Mouse (Mus musculus) left cerebral cortex, postnatal 36 days (tissue): ENCODE results near the gene Gm35315. TPM values are rescaled to one million over a fixed set of nuclear protein-coding genes. Genes with fewer than 3 reads are reported as not detected.
"Not testable (repeated sequence)": the region's sequence is repeated elsewhere in the genome, so short reads cannot be mapped to it uniquely, and the experiment has no call there.

ENCODE experiments used
- DNase-seq, 2 experiments: peaks; one replicate each; pipeline ENCODE4 v3.0.0; 2021 to 2022; ENCODE audit warnings: low spot score in 2 of 2, mixed read lengths in 1 of 2
- intact Hi-C: fragments of 180-260 bp; cut with DNase I; formaldehyde crosslinking; loops from one replicate; pipeline ENCODE4 v1.15.1; 2025
- total RNA-seq, 2 experiments: library from RNA; stranded (reverse); gene quantifications; 2 replicates each; pipeline ENCODE4 v1.2.3; 2021

Gene Gm35315
- total RNA-seq = under 1 TPM; 0.48 to 0.72 TPM

DNA sequence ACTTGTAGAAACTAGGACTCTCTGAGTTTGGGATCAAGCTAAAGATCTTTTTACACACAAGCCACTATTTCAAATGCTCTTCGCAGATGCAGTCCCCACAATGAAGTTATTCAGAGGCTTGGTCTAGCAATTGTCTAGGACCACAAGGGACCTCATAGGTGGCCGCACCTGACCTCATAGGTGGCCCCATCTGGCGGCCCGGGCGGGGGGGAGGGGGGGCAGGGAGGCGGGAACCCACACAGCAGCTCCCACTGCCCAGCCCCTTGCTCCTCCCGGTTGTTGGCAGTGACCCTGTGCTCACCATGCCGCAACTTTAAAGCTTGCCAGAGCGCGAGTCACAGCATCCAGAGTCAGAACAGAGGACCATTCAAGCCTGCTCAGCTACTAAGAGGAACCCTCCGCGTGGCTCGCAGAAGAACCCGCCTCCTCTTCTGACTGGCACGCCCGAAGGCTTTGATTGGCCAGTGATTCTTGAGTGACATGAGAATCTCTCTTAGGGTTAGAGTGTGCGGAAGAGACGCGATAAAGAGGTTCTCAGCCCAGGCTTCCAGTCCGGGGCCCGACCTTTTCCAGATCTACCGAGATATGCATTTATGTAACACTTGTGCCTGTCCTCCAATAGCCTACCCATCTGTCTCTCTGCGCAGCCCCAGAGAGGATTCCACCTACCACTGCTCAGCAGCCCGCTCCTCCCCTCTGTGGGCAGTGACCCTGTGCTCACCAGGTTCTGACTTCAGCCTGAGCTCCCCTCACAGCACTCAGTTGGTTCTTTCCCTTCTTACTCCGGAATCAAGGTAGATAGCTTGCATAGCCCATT lies at the start of gene Gm35315:
Gm35315 (minus strand) TSS at position 391 of the 817 bp plus-strand sequence.
- DNase-seq = peak; percentile 83 to 86
- intact Hi-C loops = loop anchor here (2.0 kb wide), 1 partner anchor 35 kb away; no protein-coding TSS in a partner anchor

DNA sequence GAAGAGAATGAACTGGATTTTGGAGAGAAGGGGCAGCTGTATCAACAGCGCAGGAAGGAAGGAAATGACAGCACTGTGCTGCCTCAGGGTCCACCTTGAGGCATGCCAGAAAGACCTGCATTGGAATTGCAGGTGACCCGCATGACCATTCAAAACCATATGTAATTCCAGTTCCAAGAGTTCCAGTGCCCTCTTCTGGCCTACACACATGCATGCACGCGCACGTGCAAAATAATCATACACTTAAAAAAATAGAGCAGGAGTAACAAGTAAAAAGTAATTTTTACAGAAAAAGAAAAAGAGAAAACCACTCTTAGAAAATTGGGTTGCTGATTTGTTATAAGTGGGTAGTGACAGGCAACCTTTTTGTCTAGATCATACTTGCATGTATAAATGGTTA lies 48.8 kb upstream of the Gm35315 start:
- intact Hi-C loops = no loop called here
- no peak for DNase-seq

DNA sequence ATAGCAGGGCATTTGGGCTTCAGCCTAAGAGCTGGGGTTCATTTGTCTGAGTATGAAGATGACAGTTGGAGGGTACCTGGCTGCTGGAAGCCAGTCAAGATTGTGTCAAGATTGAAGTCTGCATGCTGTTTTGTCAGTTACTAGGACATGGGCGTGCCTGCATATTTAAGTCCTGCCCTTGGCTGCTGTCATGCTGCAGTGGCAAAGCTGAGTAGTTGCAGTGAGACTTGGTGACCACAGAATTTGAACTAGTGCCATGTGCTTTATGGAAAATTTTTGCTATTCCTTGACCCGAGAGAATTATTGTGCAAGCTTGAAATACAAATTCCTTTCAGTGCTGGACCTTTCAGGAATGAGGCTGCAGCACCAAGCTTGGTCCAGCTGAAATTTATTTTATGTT lies 48.1 kb upstream of the Gm35315 start:
- intact Hi-C loops = no loop called here

DNA sequence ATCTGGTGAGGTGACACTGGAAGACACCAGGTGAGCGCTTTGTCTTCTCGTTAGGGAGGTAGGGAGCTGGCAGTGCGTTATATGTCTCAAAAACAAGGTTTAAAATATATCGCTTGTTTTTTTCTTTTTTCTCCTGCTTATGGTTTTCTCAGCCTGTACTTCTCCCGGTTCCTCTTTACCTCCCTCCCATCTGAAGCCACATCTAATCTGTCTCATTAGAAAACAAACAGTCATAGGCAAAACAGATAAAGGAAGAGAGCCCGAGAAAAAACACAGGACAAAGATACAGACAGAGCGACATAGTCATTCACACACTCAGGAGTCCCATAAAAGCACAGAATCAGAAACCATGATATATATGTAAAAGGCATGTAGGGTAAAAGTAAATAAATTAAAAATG lies 46.2 kb upstream of the Gm35315 start:
- intact Hi-C loops = no loop called here

More for the DNA sequence above, 48.1 kb upstream of the Gm35315 start:
- no peak for DNase-seq

DNA sequence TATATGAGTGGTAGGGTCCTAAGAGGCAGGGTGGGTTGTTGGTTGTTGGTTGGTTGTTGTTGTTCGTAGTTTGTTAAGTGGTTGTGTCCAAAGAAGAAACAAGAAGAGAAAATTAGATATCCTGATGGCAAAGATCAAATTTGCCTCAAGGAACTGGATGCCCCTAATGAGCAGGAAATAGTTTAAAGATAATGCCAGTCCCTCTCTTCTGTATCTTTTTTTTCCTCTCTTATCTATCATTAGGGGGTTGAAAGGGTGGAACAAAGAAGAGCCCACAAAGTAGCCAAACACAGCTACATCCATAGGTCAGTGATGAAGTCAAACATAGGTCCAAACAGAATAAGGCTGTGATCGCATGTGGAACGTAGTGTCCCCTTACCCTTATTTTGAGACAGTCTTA lies 45.1 kb upstream of the Gm35315 start:
- intact Hi-C loops = no loop called here
- DNase-seq = no peak

More for the DNA sequence above, 46.2 kb upstream of the Gm35315 start:
- DNase-seq = no peak

DNA sequence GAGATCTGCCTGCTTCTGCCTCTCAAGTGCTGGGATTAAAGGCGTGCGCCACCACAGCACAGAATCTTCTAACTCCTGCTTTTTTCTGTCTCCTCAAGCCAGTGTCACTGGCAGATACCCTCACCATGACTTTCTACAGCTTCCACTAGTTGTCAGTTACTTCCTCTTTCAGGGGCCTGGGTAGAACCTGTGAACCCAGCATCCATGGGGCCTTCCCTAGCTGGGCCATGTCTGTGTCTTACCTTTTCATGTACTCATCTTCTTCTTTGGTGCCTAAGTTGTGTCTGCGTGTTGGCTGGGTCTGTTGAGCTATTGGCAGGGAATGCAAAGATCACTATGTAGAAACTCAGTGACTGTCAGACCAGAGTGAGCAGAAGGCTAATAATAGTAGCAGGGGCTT lies 43.6 kb upstream of the Gm35315 start:
- intact Hi-C loops = no loop called here
- no peak for DNase-seq

DNA sequence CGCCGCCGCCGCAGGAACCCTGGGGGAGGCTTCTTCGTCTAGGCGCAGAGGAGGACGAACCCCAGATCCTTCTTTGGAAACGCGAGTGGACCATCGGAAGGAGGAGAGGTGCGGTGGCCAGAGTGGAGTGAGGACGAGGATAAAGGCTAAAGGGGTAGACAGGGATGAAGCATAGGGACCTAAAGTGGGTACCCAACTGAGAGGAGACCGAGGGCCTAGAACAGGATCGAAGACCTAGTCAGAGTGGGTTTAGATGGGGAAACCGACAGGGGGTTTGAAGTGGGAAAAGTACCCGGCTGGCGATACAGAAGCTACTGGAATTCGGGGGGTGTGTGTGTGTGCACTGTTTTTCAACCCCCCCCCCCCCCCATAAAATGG lies 41.9 kb upstream of the Gm35315 start:
- intact Hi-C loops = no loop called here
- no peak for DNase-seq

DNA sequence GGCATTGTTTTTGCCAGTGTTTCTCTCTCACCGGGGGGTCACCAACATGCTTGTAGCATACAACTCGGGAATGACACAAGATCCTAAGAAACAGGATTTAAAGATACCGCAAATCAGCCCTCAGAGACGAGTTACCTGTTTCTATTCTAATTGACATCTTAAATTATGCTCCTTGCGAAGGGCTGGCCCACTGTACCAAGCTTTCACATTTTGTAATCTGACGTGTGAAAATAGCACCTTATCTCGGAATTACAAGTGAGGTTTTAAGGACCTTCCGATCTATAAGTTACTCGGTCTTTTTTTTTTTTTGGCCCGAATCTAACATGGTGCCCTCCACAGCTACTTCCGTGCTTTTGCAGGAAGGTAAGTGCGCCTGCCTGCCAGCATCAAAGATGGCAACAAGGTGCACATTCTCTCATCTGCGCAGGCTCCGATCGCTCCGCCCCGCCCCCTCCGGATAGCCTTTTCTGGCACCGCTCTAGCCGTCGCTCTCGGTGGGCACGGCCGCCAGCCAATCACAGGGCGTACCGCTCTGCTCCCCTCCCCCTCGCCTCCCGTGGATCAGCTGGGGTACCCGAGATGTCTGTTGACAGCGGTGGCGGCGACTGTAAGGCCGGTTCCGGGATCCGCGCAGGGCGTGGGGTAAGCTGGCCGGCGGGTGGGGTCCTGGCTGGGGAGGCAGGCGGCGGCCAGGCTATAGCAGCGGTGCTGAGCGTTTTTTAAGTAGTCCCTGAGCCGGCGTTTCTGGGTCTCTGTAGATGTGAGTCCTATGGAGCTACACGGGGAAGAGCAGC lies 41.3 kb upstream of the Gm35315 start, which contains the start of gene Chfr:
Chfr (plus strand) TSS at position 550 of the 794 bp plus-strand sequence.
- peak; percentile 100 for DNase-seq
- intact Hi-C loops = loop anchor here (2.0 kb wide), 1 partner anchor 25 kb away; the partner anchor contains the start of gene Zfp605

DNA sequence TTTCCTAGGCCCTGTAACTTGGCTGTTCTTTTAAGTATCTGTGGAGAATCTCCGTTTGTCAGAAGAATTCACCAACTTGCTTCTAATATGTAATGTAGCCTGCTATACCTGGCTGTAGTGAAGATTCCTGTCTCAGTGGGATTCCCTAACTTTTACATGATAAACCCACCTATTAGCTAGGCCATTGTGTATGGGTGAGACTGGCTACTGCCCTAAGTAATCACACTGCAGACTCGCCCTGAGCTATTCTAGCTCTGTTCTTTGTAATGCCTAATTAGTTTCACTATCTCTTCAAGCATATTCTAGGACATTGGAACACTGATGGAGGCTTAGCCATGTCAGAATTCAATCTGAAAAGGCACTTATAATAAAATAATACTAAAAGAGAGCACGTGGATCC lies 28.2 kb upstream of the Gm35315 start:
- intact Hi-C loops, DNase-seq: not testable (repeated sequence)

DNA sequence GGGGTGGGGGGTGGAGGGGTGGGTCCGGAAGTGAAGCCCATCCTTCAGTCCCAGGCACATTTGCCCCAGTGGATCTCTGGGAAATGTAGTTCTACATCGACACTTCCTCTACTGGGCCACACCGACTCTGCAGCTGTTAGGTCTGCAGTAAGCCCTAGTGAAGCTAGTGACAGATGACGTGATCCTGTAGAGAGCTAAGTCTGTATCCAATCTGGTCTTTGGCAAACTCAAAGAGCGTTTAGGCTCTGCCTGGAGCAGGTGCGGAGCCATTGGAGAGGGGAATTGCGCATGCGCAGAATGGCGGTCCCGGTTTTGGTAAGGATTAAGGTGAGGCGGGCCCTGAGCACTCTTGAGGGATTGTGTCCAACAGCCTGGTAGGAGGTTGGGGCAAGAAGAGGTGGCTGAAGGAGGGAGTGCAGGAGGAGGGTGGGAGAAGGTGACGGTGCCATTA lies 15.8 kb upstream of the Gm35315 start, which contains the start of gene Zfp605:
Zfp605 (plus strand) TSS at position 102 of the 451 bp plus-strand sequence.
- DNase-seq = peak; percentile 90 to 93
- intact Hi-C loops = loop anchor here (2.0 to 10.0 kb wide), 3 partner anchors 25 to 1745 kb away; partner anchors contain the start of genes Chfr, Crlf2 and Gm42517

DNA sequence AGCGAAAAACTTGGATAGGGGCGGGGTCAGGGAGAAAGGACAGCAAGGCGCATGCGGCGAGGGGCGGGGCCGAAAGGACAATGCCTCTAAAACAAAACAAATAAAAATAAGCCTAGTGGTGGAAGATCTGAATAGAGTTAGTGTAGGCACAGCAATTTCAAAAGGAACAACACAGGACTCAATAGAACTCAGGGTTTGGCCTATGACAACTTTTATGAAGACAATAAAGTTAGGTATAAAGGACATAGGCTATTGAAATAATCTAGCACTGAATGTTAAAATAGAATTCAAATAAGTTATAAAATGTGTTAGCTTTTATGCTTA lies 14.0 kb upstream of the Gm35315 start:
- intact Hi-C loops = loop anchor here (5.0 to 10.0 kb wide), 2 partner anchors 551 to 1743 kb away; partner anchors contain the start of genes Crlf2 and Gm42517
- no peak for DNase-seq

DNA sequence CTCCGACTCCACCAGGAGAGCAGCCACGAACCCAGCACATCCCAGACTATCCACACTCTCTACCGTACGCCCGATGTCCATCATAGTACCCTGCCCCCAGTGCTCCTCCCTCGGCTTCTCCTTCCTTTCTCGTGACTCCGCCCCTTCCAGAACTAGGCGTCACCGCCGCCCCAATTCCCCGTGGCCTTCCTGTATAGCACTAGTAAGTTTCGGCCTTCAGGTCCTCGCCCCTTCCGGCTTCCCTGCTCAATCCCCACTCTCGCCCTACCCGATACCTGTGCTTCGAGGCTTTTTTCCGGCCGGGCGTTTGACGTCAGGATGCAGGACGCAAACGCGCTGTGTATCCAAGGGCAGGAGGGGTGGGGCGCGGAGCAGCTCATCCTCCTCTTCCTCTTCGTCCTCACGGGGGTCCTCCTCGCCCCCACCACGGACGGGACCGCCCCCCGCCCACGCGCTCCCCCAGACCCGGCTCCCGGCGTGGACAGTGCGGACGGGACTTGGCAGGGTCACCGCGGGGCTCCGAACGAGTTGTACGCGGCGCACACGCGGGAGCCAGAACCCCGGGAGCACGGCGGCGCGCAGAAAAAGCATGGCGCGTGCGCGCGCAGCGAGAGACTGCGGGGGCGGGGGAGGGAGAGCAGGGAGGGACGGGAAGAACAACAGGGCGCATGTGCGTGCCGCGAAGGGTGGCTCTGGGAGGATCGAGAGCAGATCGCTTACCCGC lies 13.5 kb upstream of the Gm35315 start, which contains the start of gene Gtpbp6:
Gtpbp6 (minus strand) TSS at position 617 of the 724 bp plus-strand sequence.
- intact Hi-C loops = loop anchor here (1.0 to 10.0 kb wide), 3 partner anchors 12 to 1743 kb away; partner anchors contain the start of genes Crlf2 and Gm42517
- DNase-seq = peak; percentile 94 to 96

DNA sequence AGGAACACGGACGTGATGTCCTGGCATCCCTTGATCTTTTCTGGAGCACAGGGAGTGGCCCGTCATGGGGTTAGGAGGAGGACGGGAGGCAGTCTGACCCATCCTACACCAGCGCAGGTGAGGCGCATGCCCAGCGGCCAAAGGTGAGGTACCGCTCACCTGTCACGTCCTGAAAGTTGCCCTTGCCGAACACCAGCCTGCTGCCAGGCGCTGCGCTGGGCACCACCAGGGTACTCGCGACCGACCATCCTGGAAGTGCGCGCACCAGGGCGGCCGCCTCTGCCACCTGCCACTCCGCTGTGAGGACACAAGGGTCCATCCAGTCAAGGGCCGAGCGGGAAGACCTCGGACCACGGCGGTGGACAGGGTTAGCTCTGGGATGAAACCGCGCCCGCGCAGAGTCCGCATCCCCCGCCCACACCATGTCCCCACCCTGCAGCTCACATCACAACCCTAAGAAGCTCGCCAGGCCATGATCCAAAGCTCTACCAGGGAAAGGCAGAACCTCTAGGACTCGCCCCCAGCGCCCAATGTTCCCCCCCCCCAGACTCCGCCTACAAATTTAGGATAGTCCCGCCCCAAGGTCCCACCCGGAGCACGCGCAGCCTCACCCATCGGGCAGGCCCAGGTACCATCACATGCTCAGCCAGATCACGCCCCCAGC lies 12.8 kb upstream of the Gm35315 start:
- peak; percentile 33 to 40 for DNase-seq
- intact Hi-C loops = loop anchor here (1.0 to 10.0 kb wide), 3 partner anchors 12 to 1742 kb away; partner anchors contain the start of genes Crlf2 and Gm42517

DNA sequence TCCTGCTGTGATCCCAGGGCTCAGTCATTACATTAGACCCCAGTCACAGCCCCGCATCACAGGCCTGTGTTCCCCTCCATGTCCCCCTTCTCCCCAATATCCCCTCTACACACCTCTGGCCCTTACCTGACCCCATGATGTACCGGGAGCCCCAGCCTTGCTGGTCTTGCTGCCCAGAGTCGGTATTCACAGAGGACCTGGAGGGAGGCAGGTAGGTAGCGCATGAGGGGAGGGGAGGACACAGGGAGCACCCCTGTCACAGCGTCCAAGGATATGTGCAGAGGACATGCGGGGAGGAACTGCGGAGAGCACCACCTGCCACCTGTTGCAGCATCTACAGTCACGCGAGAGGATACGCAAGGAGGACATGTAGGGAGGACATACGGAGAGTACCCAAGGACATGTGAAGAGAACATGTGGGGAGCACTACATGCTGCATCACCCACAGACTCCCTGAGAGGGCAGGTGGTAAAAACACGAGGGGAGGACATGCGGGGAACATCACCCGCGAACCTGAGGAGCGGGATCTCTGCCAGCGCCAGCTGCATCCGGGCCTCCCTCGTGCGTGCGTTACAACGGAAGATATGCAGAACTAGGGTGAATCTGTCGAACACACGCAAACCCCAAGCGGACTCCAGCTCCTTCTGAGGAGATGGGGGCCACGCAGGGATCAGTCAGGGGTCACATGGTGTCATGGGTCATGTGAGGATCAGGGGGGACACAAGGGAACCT lies 12.1 kb upstream of the Gm35315 start:
- peak; percentile 10 to 43 for DNase-seq
- intact Hi-C loops = loop anchor here (5.0 to 10.0 kb wide), 2 partner anchors 549 to 1742 kb away; partner anchors contain the start of genes Crlf2 and Gm42517

DNA sequence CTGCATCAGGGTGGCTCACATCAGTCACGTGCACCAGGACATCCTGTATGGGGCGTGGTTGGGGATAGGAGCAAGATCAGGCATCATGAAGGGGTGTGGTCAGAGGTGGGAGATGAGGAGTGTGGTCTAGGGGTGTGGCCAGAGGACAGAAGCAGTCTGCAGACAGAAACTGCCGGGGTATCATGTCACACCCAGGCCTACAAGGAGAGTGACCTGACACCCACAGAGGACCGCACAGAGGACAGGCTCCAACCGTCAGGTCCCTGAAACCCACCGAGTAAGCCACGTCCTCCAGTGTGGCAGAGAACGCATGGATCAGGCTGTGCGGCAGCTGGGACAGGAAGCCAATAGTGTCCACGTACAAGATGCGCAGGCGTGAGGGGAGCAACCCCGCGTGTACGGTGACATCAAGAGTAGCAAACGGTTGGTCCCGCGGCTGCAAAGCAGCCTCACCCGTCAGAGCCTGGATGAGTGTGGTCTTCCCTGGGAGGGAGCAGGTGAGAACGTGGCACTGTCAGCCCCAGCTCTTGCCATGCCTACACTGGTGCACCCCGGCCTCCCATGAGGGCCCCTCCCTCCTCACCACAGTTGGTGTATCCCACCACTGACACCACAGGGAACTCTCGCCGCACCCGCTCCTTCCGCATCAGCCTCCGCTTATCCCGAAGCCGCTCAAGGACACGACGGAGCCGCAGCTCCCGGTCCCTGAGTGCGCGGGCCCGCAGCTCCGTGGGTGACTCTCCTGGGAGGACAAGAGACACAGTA lies 10.6 kb upstream of the Gm35315 start:
- intact Hi-C loops = loop anchor here (5.0 to 10.0 kb wide), 2 partner anchors 547 to 1740 kb away; partner anchors contain the start of genes Crlf2 and Gm42517
- peak in 1 of 2 experiments; percentile 13 for DNase-seq

DNA sequence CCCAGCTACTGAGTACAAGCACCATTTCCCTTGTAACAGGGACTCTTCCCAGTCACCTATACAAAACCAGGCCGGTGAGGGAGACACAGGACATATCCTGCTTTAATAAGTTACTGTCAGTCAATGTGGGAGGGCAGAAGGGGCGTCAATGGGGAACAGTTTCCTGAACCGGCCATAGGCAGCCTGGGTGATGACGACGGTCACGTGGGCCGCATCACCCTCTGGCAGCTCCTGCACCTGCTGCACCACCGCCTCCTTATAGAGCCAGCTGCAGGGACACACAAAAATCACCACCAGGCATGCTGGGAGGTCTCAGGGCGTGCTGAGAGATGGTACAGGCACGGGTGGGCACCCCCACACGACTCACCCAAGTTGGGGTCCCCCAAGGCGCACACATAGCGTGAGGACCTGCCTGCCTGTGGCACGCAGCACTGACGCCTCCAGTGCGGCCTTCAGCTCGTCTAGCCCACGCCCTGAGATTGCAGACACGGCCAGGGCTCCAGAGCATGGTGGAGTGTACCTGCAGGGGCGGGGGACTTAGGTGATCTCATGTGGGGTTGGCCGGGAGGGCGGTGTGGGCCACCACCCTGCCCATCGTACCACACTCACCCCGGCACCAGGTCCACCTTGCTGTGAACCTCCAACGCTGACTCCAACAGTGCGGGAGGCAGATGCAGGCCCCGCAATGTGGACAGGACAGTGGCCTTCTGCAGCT lies 9.8 kb upstream of the Gm35315 start:
- intact Hi-C loops = loop anchor here (10.0 kb wide), 1 partner anchor 1739 kb away; the partner anchor contains the start of gene Gm42517
- peak in 1 of 2 experiments; percentile 16 for DNase-seq
